ENCODE assay signal across 19 mouse cellular contexts in genomic region chr17:25066595-25066994, GRCm38 (mm10). TPM values are rescaled to one million over a fixed set of nuclear protein-coding genes. Genes with fewer than 3 reads are reported as not detected.
DNase-seq lines count a peak whose midpoint lies in the region; ATAC-seq and TF ChIP-seq lines count a peak whose summit lies in the region.
"Had no signal": no experiment of that assay in that cellular context is flagged by ENCODE, and none has a peak within 500 bp of the region (broad histone marks: within the 10 kb centered on the region; RNA-seq: fewer than 3 reads in every experiment).

No protein-coding gene starts in this region.

- peaks cover 44% of the 10 kb centered on the region for H3K4me1 ChIP-seq in heart, embryonic 15.5 days (replicated peaks)
- no peaks in the 10 kb centered on the region for H3K4me1 ChIP-seq in hindbrain, postnatal 0 days (ENCODE audit: insufficient read depth, low read length)
- H3K4me1 ChIP-seq: forebrain, embryonic 13.5 days; limb, embryonic 10.5 days; neural tube, embryonic 12.5 days had no signal

- H3K36me3 ChIP-seq in heart, embryonic 15.5 days, result peaks cover 7% of the 10 kb centered on the region; the same call in 1 of the 2 replicates
- peaks cover 1% of the 10 kb centered on the region; the same call in 1 of the 2 replicates for H3K36me3 ChIP-seq in hindbrain, postnatal 0 days (ENCODE audit: insufficient read depth, low read length)
- H3K36me3 ChIP-seq: liver, embryonic 15.5 days had no signal

- peak overlapping the region; percentile 78 for H3K27ac ChIP-seq in layer of hippocampus, adult 2 months
- peak overlapping the region; percentile 80 for H3K27ac ChIP-seq in heart, embryonic 15.5 days
- H3K27ac ChIP-seq in hindbrain, postnatal 0 days, result no peak overlapping the region
- H3K27ac ChIP-seq: forebrain, embryonic 13.5 days; limb, embryonic 10.5 days; liver, embryonic 15.5 days; neural tube, embryonic 12.5 days had no signal

- H3K4me2 ChIP-seq in heart, embryonic 15.5 days, result no peak overlapping the region
- H3K4me2 ChIP-seq in hindbrain, postnatal 0 days (ENCODE audit: low read depth, low read length), result no peak overlapping the region
- H3K4me2 ChIP-seq: forebrain, embryonic 13.5 days; liver, embryonic 15.5 days; neural tube, embryonic 12.5 days had no signal

- no peak overlapping the region for H3K9ac ChIP-seq in heart, embryonic 15.5 days
- no peak overlapping the region for H3K9ac ChIP-seq in hindbrain, postnatal 0 days (replicated peaks; ENCODE audit: low read length)
- H3K9ac ChIP-seq: forebrain, embryonic 13.5 days; liver, embryonic 15.5 days; neural tube, embryonic 12.5 days had no signal

- no peak for TF ChIP-seq CTCF in layer of hippocampus, adult 2 months (conservative IDR thresholded peaks at IDR 0.05)
- TF ChIP-seq CTCF in hindbrain, postnatal 0 days (IDR thresholded peaks at IDR 0.05; ENCODE audit: low read depth), result no peak

- no peak for ATAC-seq in heart, embryonic 15.5 days (replicated peaks; ENCODE audit: insufficient number of reproducible peaks, insufficient read depth, low FRiP score, low read depth)
- no peak for ATAC-seq in hindbrain, postnatal 0 days
- ATAC-seq: forebrain, embryonic 13.5 days; hindbrain, embryonic 16.5 days had no signal

- no peaks in the 10 kb centered on the region for H3K27me3 ChIP-seq in heart, embryonic 15.5 days
- no peaks in the 10 kb centered on the region for H3K27me3 ChIP-seq in hindbrain, postnatal 0 days (ENCODE audit: insufficient read depth, low read length)
- H3K27me3 ChIP-seq: forebrain, embryonic 13.5 days; liver, embryonic 15.5 days; neural tube, embryonic 12.5 days had no signal

- H3K4me3 ChIP-seq in layer of hippocampus, adult 2 months, result no peak overlapping the region
- H3K4me3 ChIP-seq in heart, embryonic 15.5 days, result no peak overlapping the region
- H3K4me3 ChIP-seq in hindbrain, postnatal 0 days (ENCODE audit: low read length), result no peak overlapping the region
- H3K4me3 ChIP-seq: forebrain, embryonic 13.5 days; limb, embryonic 10.5 days; liver, embryonic 15.5 days; neural tube, embryonic 12.5 days had no signal

- DNase-seq in heart, adult 18-20 months, result peak; percentile 60 to 68
- no peak for DNase-seq in heart, adult 8-10 months (ENCODE audit: low spot score)
- DNase-seq in layer of hippocampus, adult 2 months (ENCODE audit: low spot score in 2 of 2), result no peak
- DNase-seq in layer of hippocampus, postnatal 25 days (ENCODE audit: extremely low spot score in 1 of 2, low spot score in 1 of 2), result no peak
- peak; percentile 48 for DNase-seq in adipocyte (ENCODE audit: low spot score)
- DNase-seq in yolk sac, embryonic 10.5 days (ENCODE audit: low spot score), result no peak
- no peak for DNase-seq in hindbrain, postnatal 0 days (ENCODE audit: low spot score)
- DNase-seq: cerebellum, adult 18-20 months; right cerebral cortex, postnatal 25 days; thymus, postnatal 14 days had no signal

- H3K9me3 ChIP-seq in heart, embryonic 15.5 days (replicated peaks), result no peaks in the 10 kb centered on the region
- H3K9me3 ChIP-seq in hindbrain, postnatal 0 days (ENCODE audit: low read length), result no peaks in the 10 kb centered on the region
- H3K9me3 ChIP-seq: forebrain, embryonic 13.5 days; limb, embryonic 10.5 days; liver, embryonic 15.5 days; neural tube, embryonic 12.5 days had no signal

- 93% methylated on average over 7 of the region's 7 CpGs for WGBS in heart, embryonic 15.5 days
- WGBS in hindbrain, postnatal 0 days, result 90% methylated on average over 7 of the region's 7 CpGs

RNA-seq across cellular contexts. Expression of gene Tmem204, which starts 16.8 kb away (rescaled TPM):
- total RNA-seq in heart, adult 18-20 months (2021), result 10 to 100 TPM; 41.5 to 48.0 TPM
- total RNA-seq in heart, adult 8-10 months (2022), result 10 to 100 TPM; 29.7 to 45.6 (median 39.3) TPM
- 1 to 10 TPM; 8.2 to 8.8 TPM for total RNA-seq in layer of hippocampus, adult 2 months (2021)
- total RNA-seq in layer of hippocampus, postnatal 25 days (2021), result 1 to 10 TPM; 8.0 to 8.4 TPM
- polyA plus RNA-seq in heart, embryonic 15.5 days (2015; fragmentation: Nextera tagmentation; extraction: Ambion mirVana), result 23.1 and 24.8 TPM in 2 replicates
- 15.4 and 21.5 TPM in 2 replicates for total RNA-seq in hindbrain, postnatal 0 days (2014; rRNA removed)
- 11.5 and 11.7 TPM in 2 replicates for polyA plus RNA-seq in hindbrain, postnatal 0 days (2015; fragmentation: Nextera tagmentation; extraction: Ambion mirVana)
- total RNA-seq: megakaryocyte-erythroid progenitor cell, adult 5-6 weeks had no signal

RNA-seq across cellular contexts. Expression of gene Telo2, which starts 49.2 kb away (rescaled TPM):
- total RNA-seq in heart, adult 18-20 months (2021), result 10 to 100 TPM; 11.1 to 14.5 TPM
- total RNA-seq in heart, adult 8-10 months (2022), result 10 to 100 TPM; 10.8 to 15.7 (median 13.5) TPM
- 10 to 100 TPM; 36.9 to 42.8 TPM for total RNA-seq in layer of hippocampus, adult 2 months (2021)
- 10 to 100 TPM; 29.3 to 43.2 TPM for total RNA-seq in layer of hippocampus, postnatal 25 days (2021)
- 22.9 and 33.6 TPM in 2 replicates for polyA plus RNA-seq in heart, embryonic 15.5 days (2015; fragmentation: Nextera tagmentation; extraction: Ambion mirVana)
- total RNA-seq in hindbrain, postnatal 0 days (2014; rRNA removed), result 46.9 and 59.3 TPM in 2 replicates
- polyA plus RNA-seq in hindbrain, postnatal 0 days (2015; fragmentation: Nextera tagmentation; extraction: Ambion mirVana), result 32.5 and 33.1 TPM in 2 replicates

RNA-seq across cellular contexts. Expression of gene Ift140, which starts 50.7 kb away (rescaled TPM):
- total RNA-seq in heart, adult 18-20 months (2021), result 1 to 10 TPM; 3.5 to 5.5 TPM
- 1 to 10 TPM; 3.5 to 6.3 (median 4.5) TPM for total RNA-seq in heart, adult 8-10 months (2022)
- 10 to 100 TPM; 23.5 to 25.0 TPM for total RNA-seq in layer of hippocampus, adult 2 months (2021)
- total RNA-seq in layer of hippocampus, postnatal 25 days (2021), result 10 to 100 TPM; 20.8 to 24.1 TPM
- 8.9 and 13.3 TPM in 2 replicates for polyA plus RNA-seq in heart, embryonic 15.5 days (2015; fragmentation: Nextera tagmentation; extraction: Ambion mirVana)
- 27.0 and 37.3 TPM in 2 replicates for total RNA-seq in hindbrain, postnatal 0 days (2014; rRNA removed)
- polyA plus RNA-seq in hindbrain, postnatal 0 days (2015; fragmentation: Nextera tagmentation; extraction: Ambion mirVana), result 13.1 and 13.4 TPM in 2 replicates

RNA-seq across cellular contexts. Expression of gene Cramp1l, which starts 51.0 kb away (rescaled TPM):
- 10 to 100 TPM in 1 of 2 experiments, 1 to 10 TPM in 1; 9.5 to 10.7 TPM for total RNA-seq in heart, adult 18-20 months (2021)
- 10 to 100 TPM in 1 of 4 experiments, 1 to 10 TPM in 3; 9.4 to 11.3 (median 9.6) TPM for total RNA-seq in heart, adult 8-10 months (2022)
- total RNA-seq in layer of hippocampus, adult 2 months (2021), result 10 to 100 TPM; 25.2 to 30.7 TPM
- 10 to 100 TPM; 23.6 to 27.5 TPM for total RNA-seq in layer of hippocampus, postnatal 25 days (2021)
- 4.1 and 6.3 TPM in 2 replicates for polyA plus RNA-seq in heart, embryonic 15.5 days (2015; fragmentation: Nextera tagmentation; extraction: Ambion mirVana)
- total RNA-seq in hindbrain, postnatal 0 days (2014; rRNA removed), result 24.4 and 26.7 TPM in 2 replicates
- polyA plus RNA-seq in hindbrain, postnatal 0 days (2015; fragmentation: Nextera tagmentation; extraction: Ambion mirVana), result 3.7 TPM in 2 replicates

RNA-seq across cellular contexts. Expression of gene Ptx4, which starts 54.0 kb away (rescaled TPM):
- 1 to 10 TPM; 2.5 to 3.0 TPM for total RNA-seq in heart, adult 18-20 months (2021)
- 1 to 10 TPM; 3.4 to 7.7 (median 4.5) TPM for total RNA-seq in heart, adult 8-10 months (2022)
- total RNA-seq in layer of hippocampus, adult 2 months (2021), result 1 to 10 TPM; 2.6 to 2.8 TPM
- total RNA-seq in layer of hippocampus, postnatal 25 days (2021), result 1 to 10 TPM; 2.5 to 2.9 TPM
- 0.16 and 0.30 TPM in 2 replicates for polyA plus RNA-seq in heart, embryonic 15.5 days (2015; fragmentation: Nextera tagmentation; extraction: Ambion mirVana)
- total RNA-seq in hindbrain, postnatal 0 days (2014; rRNA removed), result 0.63 TPM in 1 of 2 replicates, not detected in the other
- polyA plus RNA-seq in hindbrain, postnatal 0 days (2015; fragmentation: Nextera tagmentation; extraction: Ambion mirVana), result 0.21 and 0.26 TPM in 2 replicates
- total RNA-seq: midbrain, postnatal 0 days had no signal
- polyA plus RNA-seq: C2C12; forebrain, embryonic 13.5 days; hindbrain, embryonic 16.5 days; neural tube, embryonic 12.5 days had no signal

Comparison
In these comparisons a context has a peak if more than half of its experiments do, and no peak if none do; other contexts are left out.
1. DNase-seq: peak in heart, adult 18-20 months (2 of 2) and adipocyte (single experiment); none in heart, adult 8-10 months (single experiment), layer of hippocampus, adult 2 months (0 of 2), layer of hippocampus, postnatal 25 days (0 of 2), yolk sac, embryonic 10.5 days (single experiment) and hindbrain, postnatal 0 days (single experiment).